Mouse (Mus musculus): ENCODE results near the gene Slc2a9.
"Not testable (repeated sequence)": the region's sequence is repeated elsewhere in the genome, so short reads cannot be mapped to it uniquely, and the experiment has no call there.

Slc2a9 gene

DNA sequence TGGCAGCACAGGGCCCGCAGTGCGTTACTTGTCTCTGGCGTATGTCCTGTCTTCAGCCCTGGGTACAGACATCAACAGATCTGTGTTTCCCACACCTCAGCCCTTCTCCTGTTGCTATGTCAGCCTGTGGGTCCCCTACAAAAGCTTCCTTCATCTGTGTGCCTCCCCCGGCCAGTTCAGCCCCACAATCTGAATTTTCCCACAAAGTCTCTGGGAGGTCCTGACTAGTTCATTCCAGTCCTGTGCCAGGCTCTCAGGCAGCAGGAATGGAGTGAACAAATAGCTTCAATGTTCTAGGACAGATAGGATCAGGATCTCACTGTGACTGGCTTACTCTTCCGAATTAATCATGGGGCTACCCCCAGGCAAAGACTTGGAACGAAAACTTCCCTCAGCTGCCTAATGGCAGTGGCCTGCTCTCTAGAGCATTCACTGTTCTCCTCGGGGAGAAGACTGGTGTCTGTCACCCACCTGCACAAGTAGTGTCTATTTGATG is 3.6 kb downstream of the Slc2a9 start:
- no peak for DNase-seq

DNA sequence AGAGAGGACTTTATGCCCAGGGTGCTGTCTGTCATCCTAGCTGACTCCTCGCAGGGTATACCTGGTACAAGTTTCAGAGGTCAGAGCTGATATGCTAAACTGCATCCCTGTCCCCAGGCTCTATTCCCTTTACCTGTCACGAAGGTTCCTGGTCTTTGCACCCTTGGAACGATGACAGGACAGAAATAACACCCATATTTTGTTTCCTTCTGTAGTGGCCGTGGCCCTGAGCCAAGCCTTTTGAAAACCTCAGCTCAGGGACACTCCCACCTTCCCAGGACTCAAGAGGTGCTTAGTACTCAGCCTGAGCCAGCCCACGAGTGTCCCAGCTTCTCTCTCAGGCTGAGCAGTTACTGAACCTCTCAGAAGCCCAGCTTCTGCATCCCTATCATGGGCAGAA is 4.5 kb downstream of the Slc2a9 start:
- DNase-seq, result no peak

- DNase-seq, result no peak
These were observed 6.4 kb downstream of the Slc2a9 start for GRCm38 (mm10) chr5:38496491-38497057.

- DNase-seq, result no peak
These were observed 9.1 kb downstream of the Slc2a9 start for GRCm38 (mm10) chr5:38493890-38494289.

DNA sequence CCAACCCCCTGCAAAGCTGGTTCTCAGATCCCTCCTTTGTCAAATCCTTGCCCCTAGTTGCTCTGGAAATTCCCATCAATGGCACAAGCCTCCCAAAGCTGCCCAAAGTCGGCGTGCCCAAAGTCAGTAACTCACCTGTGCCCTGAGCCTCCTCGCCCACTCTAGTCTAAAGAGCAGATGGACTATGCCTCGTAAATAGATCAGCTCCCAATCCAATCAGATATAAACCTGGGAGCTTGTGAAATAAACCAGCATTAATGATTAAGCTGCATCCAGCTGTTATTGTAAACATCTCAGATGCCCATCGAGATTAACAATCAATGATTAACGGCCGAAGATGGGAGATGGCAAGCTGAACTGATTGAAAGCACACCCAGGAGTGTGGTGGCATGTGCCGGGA is 11.2 kb downstream of the Slc2a9 start:
- DNase-seq, result no peak

GRCm38 (mm10) chr5:38489739-38490138 is 13.2 kb downstream of the Slc2a9 start:
- no peak for DNase-seq

DNA sequence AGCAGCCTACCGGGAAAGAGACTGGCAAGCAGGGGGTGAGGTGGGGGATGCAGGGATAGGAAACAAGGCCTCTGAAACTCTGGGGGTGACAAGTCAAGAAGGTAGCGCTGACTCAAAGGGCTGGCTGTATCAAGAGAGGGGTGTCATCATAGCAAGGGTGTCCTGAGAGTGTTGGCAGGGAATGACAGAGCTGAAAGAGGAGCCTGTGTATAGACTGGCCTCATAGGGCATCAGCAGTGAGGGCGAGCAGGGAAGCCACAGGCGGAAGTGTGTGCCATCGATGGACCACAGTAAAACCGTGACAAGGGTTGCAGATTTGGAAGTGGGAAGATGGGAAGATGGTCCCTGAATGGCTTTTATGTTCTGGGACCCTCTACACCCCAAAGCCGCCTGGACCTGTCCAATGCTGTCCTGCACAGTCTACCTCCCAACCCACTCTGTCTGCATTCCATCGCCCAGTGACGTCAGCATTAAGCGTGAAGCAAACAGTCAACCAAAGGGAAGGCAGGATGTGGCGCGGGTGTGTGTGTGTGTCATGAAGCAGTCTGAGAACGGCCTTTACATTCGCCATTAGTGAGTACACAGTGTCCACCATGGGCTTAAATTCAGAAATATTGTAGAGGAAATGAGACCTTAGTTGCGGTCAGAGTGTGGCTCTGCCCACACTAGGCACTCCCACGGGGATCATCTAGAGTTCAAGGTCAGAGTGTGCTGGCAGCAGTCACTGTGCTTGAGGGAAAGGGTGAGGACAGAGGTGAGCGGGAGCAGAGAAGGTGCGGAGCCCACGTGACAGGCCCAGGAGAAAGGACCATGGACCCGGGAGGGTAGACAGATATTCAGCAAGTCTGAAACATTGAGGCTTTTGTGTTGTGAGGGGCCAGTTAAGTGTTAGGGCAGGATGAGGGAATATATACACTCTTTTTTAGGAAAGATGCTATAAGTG is 14.0 kb downstream of the Slc2a9 start:
- DNase-seq, result no peak

DNA sequence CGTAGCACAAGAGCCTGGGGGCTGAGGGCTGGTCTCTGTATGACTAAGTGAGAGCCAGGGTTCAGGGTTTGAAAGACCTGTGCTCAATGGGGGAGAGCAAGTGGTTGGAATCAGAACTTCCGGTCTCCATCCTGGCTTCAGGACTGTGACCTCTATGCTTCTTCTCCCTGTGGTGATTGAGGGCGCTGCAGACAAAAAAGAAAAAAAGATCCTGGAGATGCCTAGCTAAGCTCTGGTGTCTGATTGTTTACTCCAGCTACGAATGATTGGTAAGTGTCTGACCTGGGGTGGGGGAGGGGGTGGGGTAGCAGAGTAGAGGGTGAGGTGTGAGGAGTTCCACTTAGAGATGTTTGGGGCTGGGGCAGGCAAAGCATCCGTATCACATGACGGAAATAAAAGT is 14.9 kb downstream of the Slc2a9 start:
- DNase-seq, result no peak

DNA sequence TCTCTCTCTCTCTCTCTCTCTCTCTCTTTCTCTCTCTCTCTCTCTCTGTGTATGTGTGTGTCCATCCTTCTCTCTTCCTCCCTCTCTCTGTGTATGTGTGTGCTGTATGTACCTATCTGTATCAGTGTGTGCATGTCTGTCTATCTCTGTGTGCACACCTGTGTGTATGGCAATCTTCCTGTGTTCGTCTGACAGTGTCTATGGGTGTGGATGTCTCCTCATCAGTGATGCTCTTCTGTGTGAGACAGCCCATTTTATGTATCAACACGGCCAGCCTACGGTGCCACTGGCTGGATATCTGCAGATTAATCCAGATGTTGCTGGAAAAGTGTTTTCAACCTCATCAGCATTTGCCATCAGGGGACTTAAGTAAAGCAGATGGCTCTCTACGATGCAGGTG is 15.7 kb downstream of the Slc2a9 start:
- DNase-seq, result no peak

DNA sequence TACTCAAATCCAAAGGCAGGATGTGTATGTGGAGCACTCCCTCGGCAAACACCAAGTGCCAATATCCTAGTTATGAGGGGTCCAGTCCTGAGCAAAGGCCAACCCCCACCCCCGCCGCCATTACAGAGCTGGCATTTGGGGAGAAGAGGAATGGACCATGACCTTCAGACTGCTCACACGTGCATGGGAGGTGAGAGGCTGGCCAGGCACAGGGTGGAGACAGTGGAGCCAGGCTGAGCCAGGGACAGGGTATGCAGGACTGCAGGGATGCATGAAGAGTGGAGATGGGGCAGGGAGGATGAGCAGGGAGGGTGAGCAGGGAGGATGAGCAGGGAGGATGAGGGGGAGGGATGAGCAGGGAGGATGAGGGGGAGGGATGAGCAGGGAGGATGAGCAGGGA is 17.0 kb downstream of the Slc2a9 start:
- DNase-seq, result no peak

DNA sequence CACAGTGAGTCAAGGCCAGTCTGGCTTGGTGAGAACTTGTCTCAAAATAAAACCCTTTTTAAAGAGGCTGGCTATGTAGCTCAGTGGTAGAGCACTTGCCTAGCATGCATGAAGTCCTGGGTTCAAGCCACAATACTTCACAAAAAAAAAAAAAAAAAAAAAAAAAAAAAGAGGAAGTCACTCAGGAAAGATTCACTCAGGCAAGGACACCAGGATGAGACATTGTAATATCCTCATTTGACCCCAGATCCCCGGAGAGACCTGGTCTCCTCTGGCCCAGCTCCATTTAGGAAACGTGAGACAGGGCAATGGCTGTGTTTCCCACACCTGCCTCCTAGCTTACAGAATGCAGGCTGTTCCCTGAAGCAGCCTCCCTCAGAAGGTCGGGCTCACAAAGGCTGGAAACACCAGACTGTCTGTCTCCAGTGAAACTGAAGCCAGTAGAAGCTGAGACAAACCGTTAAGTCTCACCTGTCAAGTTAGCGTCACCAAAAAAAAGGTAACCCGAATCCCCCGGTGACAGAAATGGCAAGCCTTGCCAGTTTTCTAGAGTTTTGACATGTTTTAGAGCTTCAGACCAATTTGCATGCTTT is 19.3 kb downstream of the Slc2a9 start:
- DNase-seq, result no peak

GRCm38 (mm10) chr5:38480822-38481707 is 21.9 kb downstream of the Slc2a9 start:
- DNase-seq, result no peak

- DNase-seq, result peak; percentile 48
These were observed 22.8 kb downstream of the Slc2a9 start for GRCm38 (mm10) chr5:38479908-38480725.

DNA sequence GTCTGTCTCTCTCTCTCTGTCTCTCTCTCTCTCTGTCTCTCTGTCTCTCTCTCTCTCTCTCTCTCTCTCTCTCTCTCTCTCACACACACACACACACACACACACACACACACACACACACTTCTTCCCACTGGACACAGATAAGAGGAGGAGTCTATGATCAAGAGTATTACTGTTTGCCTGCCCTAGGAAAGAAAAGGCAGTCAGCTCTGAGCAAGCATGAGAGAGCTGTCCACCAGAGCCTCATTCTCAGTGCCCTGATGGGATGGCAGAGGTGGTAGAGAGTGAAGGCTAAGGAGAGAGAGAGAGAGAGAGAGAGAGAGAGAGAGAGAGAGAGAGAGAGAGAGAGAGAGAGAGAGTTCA is 23.4 kb downstream of the Slc2a9 start:
- DNase-seq, result not testable (repeated sequence)

- peak; percentile 56 for DNase-seq
These were observed 23.9 kb downstream of the Slc2a9 start for GRCm38 (mm10) chr5:38479027-38479426.

GRCm38 (mm10) chr5:38477731-38478445 is 25.1 kb downstream of the Slc2a9 start:
- DNase-seq, result peak; percentile 72

DNA sequence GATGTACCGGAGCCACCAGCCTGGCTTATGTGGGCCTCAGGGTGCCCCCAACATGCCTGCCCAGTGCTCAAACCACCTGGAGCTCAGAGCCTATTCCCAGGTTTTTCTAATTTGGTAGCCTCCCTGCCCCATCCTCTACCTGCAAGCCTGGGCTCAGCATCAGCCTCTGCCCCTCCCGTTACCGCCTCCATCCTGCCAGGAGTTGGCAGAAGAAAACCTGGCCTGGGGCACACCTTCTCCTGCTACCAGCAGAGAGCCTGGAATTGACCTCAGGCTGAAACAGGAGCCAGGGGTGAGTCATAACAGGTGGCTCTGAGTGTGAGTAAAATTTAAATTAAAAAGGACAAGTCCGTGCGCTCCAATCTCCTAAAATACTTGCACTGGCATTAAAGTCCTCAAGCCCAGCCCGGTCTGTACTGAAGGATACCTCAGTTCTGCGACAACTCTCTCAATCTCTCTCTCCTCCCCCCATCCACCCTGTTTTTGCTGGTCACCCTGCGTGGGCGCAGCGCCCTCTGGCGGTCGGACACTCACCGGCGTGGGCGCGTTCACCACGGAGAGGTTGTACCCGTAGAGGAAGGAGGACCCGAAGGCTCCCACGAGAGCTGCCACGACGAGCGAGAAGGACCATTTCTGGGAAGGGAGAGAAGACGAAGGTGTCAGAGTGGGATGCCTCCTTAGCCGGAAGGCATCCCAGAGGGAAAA is 25.9 kb downstream of the Slc2a9 start:
- peak; percentile 79 for DNase-seq

- DNase-seq, result no peak
These were observed 32.1 kb downstream of the Slc2a9 start for GRCm38 (mm10) chr5:38470881-38471280.

DNA sequence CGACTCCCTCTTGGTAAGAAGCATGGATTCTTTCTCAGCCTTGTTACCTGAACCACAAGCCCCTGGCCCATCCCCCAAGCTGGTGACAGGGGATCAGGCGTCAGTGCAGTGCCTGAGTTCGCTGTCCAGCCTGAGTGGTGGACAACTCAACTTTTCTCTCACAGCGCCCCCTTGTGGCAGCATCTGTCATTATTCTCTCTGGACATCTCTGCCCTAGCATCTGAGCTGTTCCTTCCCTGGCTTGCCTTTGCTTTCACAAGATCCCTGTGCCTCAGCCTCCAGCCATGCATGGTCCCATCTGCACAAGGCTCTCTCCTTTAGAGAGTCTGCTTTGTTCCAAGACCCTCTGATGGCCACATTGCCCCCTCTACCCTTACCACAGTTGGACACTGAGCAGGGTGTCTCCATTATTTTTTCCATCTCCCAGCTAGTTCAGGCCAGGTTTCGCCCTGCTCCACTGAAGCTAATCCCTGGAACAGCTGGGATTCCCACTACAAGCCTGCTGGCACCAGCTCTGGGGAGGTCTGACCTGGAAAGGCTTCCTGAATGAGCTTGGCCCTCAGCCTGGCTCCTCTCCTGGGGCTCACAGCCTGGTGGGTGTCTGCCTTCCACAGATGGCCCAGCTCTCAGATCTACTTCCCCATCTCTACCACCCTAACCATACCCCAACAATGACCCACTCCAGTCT is 32.9 kb downstream of the Slc2a9 start:
- DNase-seq, result peak; percentile 88

GRCm38 (mm10) chr5:38466569-38467110 is 36.3 kb downstream of the Slc2a9 start:
- no peak for DNase-seq
